Mouse (Mus musculus) lung, adult 2 months (tissue): ENCODE measurements around the gene Gm20388.

Experiments used
- CTCF ChIP-seq: fragments of 200-500 bp; IDR thresholded peaks from 2 replicates; pipeline ENCODE4 v1.5.1; 2011; ENCODE audit warnings: mild to moderate bottlenecking, low read length, control low read depth; ENCODE audit not compliant: insufficient read depth
- POLR2A ChIP-seq: fragments of 200-500 bp; IDR thresholded peaks from 2 replicates; pipeline ENCODE4 v1.6.1; 2011; ENCODE audit warnings: low read depth, mild to moderate bottlenecking, control low read depth, low read length, borderline replicate concordance; ENCODE audit errors: extremely low read depth

GRCm38 (mm10) chr8:120180445-120180970 lies 269.9 kb downstream of the Gm20388 start:
- TF ChIP-seq POLR2A (no peak), CTCF (no peak)
